Mouse (Mus musculus) liver, embryonic 11.5 days (tissue): ENCODE measurements around the gene Mgat4e. TPM values are rescaled to one million over a fixed set of nuclear protein-coding genes. Genes with fewer than 3 reads are reported as not detected.

Experiments used
- ATAC-seq: fragments of 200-750 bp; cut with Nextera tagmentation; replicated peaks from 2 replicates; pipeline ENCODE4 v1.8.0; 2017; ENCODE audit warnings: moderate number of reproducible peaks, mild to moderate bottlenecking, moderate TSS enrichment, moderate library complexity; ENCODE audit not compliant: low FRiP score
- DNase-seq: peaks from one replicate; pipeline ENCODE4 v3.0.0-alpha.2; 2017; ENCODE audit warnings: low spot score
- H3K27ac ChIP-seq: fragments of 300-500 bp; sonication (generic); 2 replicates; pipeline ENCODE4 v1.5.1; 2014; ENCODE audit warnings: mild to moderate bottlenecking, low read depth, low read length, control low read depth
- H3K27me3 ChIP-seq: fragments of 300-500 bp; sonication (generic); replicated peaks from 2 replicates; pipeline ENCODE4 v1.6.1; 2014; ENCODE audit warnings: low read length, mixed read lengths; ENCODE audit not compliant: control insufficient read depth, insufficient read depth
- H3K36me3 ChIP-seq: fragments of 300-500 bp; sonication (generic); 2 replicates; pipeline ENCODE4 v1.6.1; 2014; ENCODE audit warnings: mild to moderate bottlenecking, low read length, moderate library complexity, mixed read lengths; ENCODE audit not compliant: control insufficient read depth, insufficient read depth
- H3K4me1 ChIP-seq: fragments of 300-500 bp; sonication (generic); replicated peaks from 2 replicates; pipeline ENCODE4 v1.6.1; 2014; ENCODE audit warnings: low read length, mixed read lengths; ENCODE audit not compliant: control insufficient read depth, insufficient read depth
- H3K4me2 ChIP-seq: fragments of 300-500 bp; sonication (generic); 2 replicates; pipeline ENCODE4 v1.6.1; 2014; ENCODE audit warnings: mild to moderate bottlenecking, control low read depth, moderate library complexity
- H3K4me3 ChIP-seq: fragments of 300-500 bp; sonication (generic); 2 replicates; pipeline ENCODE4 v1.5.1; 2014; ENCODE audit warnings: low read depth, low read length, control low read depth
- H3K9ac ChIP-seq: fragments of 300-500 bp; sonication (generic); 2 replicates; pipeline ENCODE4 v1.6.1; 2014; ENCODE audit warnings: low read depth, low read length, control low read depth
- H3K9me3 ChIP-seq: fragments of 300-500 bp; sonication (generic); 2 replicates; pipeline ENCODE4 v1.6.1; 2016; ENCODE audit warnings: low read length, inconsistent platforms, mixed read lengths; ENCODE audit not compliant: control insufficient read depth
- WGBS: fragments of 180-500 bp; shearing (Covaris S2); extraction: QIAGEN DNeasy Blood & Tissue Kit; methylation state at CpG from one replicate; pipeline ENCODE4 v1.1.7; 2014; 5-methylcytosine and 5-hydroxymethylcytosine counted together
- polyA plus RNA-seq: library from polyadenylated mRNA; unstranded; fragments of >200 nt; fragmentation: Nextera tagmentation; extraction: Ambion mirVana; gene quantifications from 2 replicates; pipeline ENCODE4 v1.2.1, GENCODE M21; 2014

Mgat4e gene
- polyA plus RNA-seq, 1 experiment from 2014 or later, result not detected

DNA sequence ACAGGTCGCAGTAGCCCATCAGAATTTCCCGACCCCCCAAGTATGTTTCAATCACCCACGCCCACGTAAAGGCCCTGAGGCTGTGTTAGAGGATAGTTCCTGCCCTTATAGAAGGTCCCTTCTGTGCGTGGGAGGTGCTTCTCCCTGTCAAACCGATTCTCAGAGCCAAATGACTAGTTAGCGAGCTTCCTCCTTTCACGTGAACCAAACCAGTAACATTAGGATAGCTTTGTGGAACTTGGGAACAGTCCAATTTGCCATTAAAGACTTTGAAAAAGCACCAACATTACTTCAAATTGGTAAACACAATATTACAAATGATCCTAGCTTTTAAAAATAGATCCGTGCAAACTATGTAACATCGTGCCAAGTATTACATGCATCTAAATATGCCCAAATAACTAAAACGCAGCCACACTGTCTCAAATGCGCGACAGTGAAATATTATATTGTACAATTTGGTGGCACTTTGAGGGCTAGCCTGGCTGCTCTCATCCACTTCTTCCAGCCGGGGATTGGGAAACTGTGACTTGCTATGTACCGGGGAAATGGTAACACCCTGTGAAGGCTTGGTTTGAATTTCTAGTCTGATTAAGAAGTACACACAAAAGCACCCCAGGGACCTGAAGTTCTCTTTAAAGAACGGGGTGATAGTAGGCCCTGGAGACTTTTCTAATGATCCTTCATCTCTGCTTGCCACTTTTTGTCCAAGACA is 35.4 kb downstream of the Mgat4e start:
- Histone ChIP-seq H3K4me3 (peak overlapping the region; percentile 56), H3K9ac (peak overlapping the region; percentile 52; the same call in 1 of the 2 replicates)

DNA sequence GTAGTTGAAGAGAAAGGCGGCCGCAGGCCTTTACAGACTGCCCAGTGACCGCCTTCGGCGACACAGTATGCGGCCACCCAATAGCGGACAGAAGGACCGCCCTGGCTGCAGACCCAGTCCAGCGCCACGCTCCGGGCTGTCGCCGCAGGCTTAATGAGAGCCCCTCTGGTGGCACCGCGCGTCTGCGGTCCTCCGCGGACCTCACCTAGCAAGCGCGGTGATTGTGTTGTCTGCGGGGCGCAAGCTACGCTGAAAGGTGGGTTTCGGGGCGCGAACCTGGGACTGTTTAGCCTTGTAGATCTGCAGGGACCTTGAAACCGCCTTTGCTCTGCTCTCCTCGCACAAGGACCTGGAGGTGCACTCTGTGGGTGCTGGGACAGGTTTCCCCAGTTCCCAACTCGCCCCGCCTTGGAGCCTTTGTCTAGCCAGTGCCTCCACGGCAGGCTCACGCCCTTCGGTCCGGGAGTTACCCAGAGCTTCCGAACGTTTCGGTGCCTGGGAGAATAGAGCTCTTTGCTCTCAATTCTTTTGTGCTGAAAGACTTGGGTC is 36.1 kb downstream of the Mgat4e start:
- ATAC-seq, result no peak; the same call in 1 of the 2 replicates

More for the DNA sequence above, 35.4 kb downstream of the Mgat4e start:
- Histone ChIP-seq H3K27me3 (peaks cover 18% of the 10 kb centered on the region), H3K27ac (no peak overlapping the region), H3K9me3 (no peaks in the 10 kb centered on the region), H3K4me2 (peak overlapping the region; percentile 86), H3K4me1 (peaks cover 12% of the 10 kb centered on the region), H3K36me3 (no peaks in the 10 kb centered on the region)
- ATAC-seq (no peak), DNase-seq (no peak)
- 45% methylated on average over 16 of the region's 16 CpGs for WGBS

GRCm38 (mm10) chr1:134512584-134512983 is 36.9 kb downstream of the Mgat4e start:
- Histone ChIP-seq H3K9me3 (no peaks in the 10 kb centered on the region), H3K4me3 (no peak overlapping the region), H3K4me2 (peak overlapping the region; percentile 86), H3K4me1 (peaks cover 9% of the 10 kb centered on the region), H3K27me3 (peaks cover 18% of the 10 kb centered on the region), H3K36me3 (peaks cover 4% of the 10 kb centered on the region; the same call in 1 of the 2 replicates), H3K9ac (no peak overlapping the region), H3K27ac (no peak overlapping the region)
- DNase-seq (no peak), ATAC-seq (no peak)
- WGBS, result 58% methylated on average over 6 of the region's 6 CpGs

More for the DNA sequence above, 36.1 kb downstream of the Mgat4e start:
- Histone ChIP-seq H3K4me3 (peak overlapping the region; percentile 56), H3K27ac (no peak overlapping the region), H3K9ac (peak overlapping the region; percentile 52), H3K9me3 (no peaks in the 10 kb centered on the region), H3K4me1 (peaks cover 9% of the 10 kb centered on the region), H3K36me3 (no peaks in the 10 kb centered on the region), H3K4me2 (peak overlapping the region; percentile 86), H3K27me3 (peaks cover 18% of the 10 kb centered on the region)
- WGBS, result 3% methylated on average over 38 of the region's 38 CpGs
- DNase-seq, result peak; percentile 53

GRCm38 (mm10) chr1:134512183-134512582 is 37.3 kb downstream of the Mgat4e start:
- H3K9me3 ChIP-seq, result no peaks in the 10 kb centered on the region
- peaks cover 4% of the 10 kb centered on the region; the same call in 1 of the 2 replicates for H3K36me3 ChIP-seq
- H3K4me2 ChIP-seq, result no peak overlapping the region
- no peak for DNase-seq
- no peak overlapping the region for H3K27ac ChIP-seq
- no peak for ATAC-seq
- no peak overlapping the region for H3K9ac ChIP-seq
- WGBS, result 52% methylated on average over 4 of the region's 4 CpGs
- peaks cover 9% of the 10 kb centered on the region for H3K4me1 ChIP-seq
- peaks cover 18% of the 10 kb centered on the region for H3K27me3 ChIP-seq
- H3K4me3 ChIP-seq, result no peak overlapping the region

DNA sequence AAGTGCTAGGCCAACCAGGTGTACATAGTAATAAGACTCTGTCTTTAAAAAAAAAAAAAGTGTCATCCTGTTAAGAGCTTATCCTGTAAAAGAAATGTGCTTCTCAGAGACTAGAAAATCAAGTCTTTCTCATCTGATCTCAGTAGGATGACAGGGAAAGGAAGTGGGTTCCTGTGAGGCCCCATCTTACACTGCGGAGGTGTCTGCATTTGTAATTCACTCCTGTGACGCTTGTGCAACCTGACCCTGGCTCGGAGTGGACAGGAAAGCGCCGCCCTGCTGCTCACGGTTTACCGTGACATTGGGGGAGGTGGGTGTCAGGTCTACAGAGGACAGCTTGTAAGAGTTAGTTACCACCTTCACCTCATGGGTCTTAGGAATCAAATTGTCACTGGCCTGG is 39.5 kb downstream of the Mgat4e start:
- Histone ChIP-seq H3K4me2 (no peak overlapping the region), H3K27me3 (peaks cover 18% of the 10 kb centered on the region), H3K36me3 (peaks cover 11% of the 10 kb centered on the region; the same call in 1 of the 2 replicates), H3K4me3 (no peak overlapping the region), H3K9me3 (no peaks in the 10 kb centered on the region), H3K27ac (no peak overlapping the region), H3K4me1 (peaks cover 9% of the 10 kb centered on the region), H3K9ac (no peak overlapping the region)
- DNase-seq (no peak), ATAC-seq (no peak)
- WGBS, result 19% methylated on average over 7 of the region's 7 CpGs

DNA sequence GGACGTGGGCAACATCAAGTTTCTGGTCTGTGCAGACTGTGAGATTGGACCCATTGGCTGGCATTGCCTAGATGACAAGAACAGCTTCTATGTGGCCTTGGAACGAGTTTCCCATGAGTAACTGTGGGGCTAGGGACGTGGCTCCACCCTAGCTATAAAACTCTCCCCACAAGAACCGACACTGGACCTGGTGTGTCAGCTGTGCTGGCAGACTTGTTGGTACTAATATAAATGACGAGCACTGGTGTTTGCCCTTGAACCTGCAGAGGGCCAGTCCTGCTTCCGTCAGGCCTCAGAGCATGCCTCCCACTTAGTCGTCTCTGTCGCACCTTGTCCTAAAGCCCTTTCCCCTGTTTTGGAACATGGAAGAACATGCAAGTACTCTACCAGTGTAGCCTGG is 43.3 kb downstream of the Mgat4e start:
- Histone ChIP-seq H3K9ac (no peak overlapping the region), H3K4me3 (no peak overlapping the region), H3K9me3 (no peaks in the 10 kb centered on the region), H3K4me2 (no peak overlapping the region), H3K27me3 (no peaks in the 10 kb centered on the region), H3K4me1 (no peaks in the 10 kb centered on the region; the same call in 1 of the 2 replicates), H3K27ac (no peak overlapping the region), H3K36me3 (peaks cover 11% of the 10 kb centered on the region; the same call in 1 of the 2 replicates)
- DNase-seq (no peak), ATAC-seq (no peak)
- 93% methylated on average over 8 of the region's 8 CpGs for WGBS

DNA sequence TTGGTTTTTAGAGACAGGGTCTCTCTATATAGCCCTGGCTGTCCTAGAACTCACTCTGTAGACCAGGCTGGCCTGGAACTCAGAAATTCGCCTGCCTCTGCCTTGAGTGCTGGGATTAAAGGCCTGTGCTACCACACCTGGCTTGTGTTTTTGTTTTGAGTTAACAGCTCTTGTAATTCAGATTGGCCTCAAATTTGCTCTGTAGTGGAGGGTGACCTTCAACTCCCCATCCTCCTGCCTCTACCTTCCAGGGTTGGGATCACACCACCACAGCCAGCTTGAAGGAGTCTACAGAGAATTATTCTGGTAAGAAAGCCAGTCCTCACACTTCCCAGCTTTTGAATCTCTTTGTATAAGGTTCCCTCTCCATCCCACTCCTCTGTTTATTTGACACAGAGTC is 48.6 kb downstream of the Mgat4e start:
- no peak overlapping the region for H3K4me3 ChIP-seq
- H3K27me3 ChIP-seq, result no peaks in the 10 kb centered on the region
- H3K9me3 ChIP-seq, result no peaks in the 10 kb centered on the region
- WGBS, result 88% methylated on average over 1 of the region's 1 CpGs
- peaks cover 4% of the 10 kb centered on the region; the same call in 1 of the 2 replicates for H3K36me3 ChIP-seq
- no peak for ATAC-seq
- DNase-seq, result no peak
- peaks cover 1% of the 10 kb centered on the region for H3K4me1 ChIP-seq
- no peak overlapping the region for H3K4me2 ChIP-seq
- no peak overlapping the region for H3K27ac ChIP-seq
- no peak overlapping the region for H3K9ac ChIP-seq

- ATAC-seq (no peak), DNase-seq (no peak)
- no peaks in the 10 kb centered on the region for H3K9me3 ChIP-seq
- WGBS, result 87% methylated on average over 10 of the region's 10 CpGs
- no peak overlapping the region for H3K27ac ChIP-seq
- peaks cover 10% of the 10 kb centered on the region for H3K4me1 ChIP-seq
- H3K9ac ChIP-seq, result no peak overlapping the region
- H3K4me2 ChIP-seq, result peak overlapping the region; percentile 81
- no peaks in the 10 kb centered on the region for H3K27me3 ChIP-seq
- H3K36me3 ChIP-seq, result peaks cover 2% of the 10 kb centered on the region; the same call in 1 of the 2 replicates
- H3K4me3 ChIP-seq, result peak overlapping the region; percentile 82
These were observed 53.5 kb downstream of the Mgat4e start for GRCm38 (mm10) chr1:134495991-134496390.

DNA sequence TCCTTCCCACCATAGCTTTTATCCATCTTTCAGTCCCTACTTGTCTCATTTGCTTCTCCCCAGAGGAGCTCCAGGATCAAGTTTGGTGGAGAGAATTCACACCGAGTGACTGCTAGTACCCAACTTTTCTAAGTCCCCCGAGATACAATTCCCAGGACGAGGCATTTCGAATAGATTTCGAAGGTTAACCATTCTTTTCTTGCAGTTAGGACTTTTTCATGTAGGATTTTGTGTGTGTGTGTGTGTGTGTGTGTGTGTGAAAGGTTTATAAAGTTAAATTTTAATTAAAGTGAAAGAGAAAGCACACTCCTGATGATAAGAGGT is 54.3 kb downstream of the Mgat4e start:
- peaks cover 2% of the 10 kb centered on the region; the same call in 1 of the 2 replicates for H3K36me3 ChIP-seq
- peak overlapping the region; percentile 82 for H3K4me3 ChIP-seq
- H3K4me2 ChIP-seq, result peak overlapping the region; percentile 81
- H3K9ac ChIP-seq, result peak overlapping the region; percentile 82
- peak overlapping the region; percentile 94 for H3K27ac ChIP-seq
- peaks cover 10% of the 10 kb centered on the region for H3K4me1 ChIP-seq
- WGBS, result 16% methylated on average over 5 of the region's 5 CpGs
- ATAC-seq (no peak), DNase-seq (no peak)
- no peaks in the 10 kb centered on the region for H3K9me3 ChIP-seq
- no peaks in the 10 kb centered on the region for H3K27me3 ChIP-seq
